8 mouse cellular contexts compared by ENCODE assay signal in the genomic region with DNA sequence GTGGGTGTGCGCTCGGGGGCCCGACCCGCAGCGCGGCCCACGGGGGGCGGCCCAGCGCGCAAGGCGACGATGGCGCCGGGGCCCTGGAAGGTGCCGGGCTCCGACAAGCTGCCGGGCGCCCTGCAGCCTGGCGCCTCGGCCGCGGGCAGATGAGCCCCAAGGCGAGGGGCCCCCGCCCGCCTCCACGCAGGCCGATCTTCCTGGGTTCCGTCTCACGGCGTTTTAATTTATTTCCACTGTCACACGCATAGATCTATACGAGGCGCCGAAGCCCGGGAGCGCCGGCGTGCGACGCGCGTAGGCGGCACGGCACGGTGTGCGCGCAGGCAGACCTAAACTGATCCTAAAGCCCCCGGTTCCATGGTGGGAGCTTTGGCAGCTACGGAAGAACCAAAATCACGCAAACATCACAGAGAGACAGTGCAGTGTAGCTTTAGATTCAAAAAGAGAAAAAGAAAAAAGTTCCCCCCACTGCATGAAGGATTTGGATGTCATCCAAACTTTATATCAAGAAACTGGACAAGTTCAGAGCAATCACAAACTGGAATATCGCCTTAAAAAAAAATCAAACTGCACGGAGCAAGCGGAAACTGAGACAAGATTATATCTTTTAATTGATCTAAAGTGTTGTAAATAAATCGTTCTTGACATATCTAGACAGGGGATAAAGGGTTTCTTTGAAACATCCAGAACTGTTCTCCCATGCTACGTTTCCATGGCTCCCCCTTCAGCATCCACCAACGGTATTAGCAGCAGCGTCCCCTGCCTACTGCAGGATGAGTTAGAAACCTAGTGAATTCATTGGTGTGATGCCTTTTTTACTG.
DNase-seq lines count a peak whose midpoint lies in the region; ATAC-seq and TF ChIP-seq lines count a peak whose summit lies in the region.

No protein-coding gene starts in this region.

- peak; percentile 24; the same call in 1 of the 2 replicates for TF ChIP-seq CTCF in embryonic fibroblast, embryonic 13.5 days (IDR thresholded peaks at IDR 0.05; ENCODE audit: borderline replicate concordance, insufficient read depth, low read length)

- H3K27me3 ChIP-seq in hindbrain, embryonic 11.5 days (ENCODE audit: control insufficient read depth, insufficient read depth, low read length) = no peaks in the 10 kb centered on the region
- no peaks in the 10 kb centered on the region for H3K27me3 ChIP-seq in stomach, embryonic 16.5 days (ENCODE audit: control insufficient read depth, insufficient read depth, low read length)

- peak overlapping the region; percentile 91 for H3K9ac ChIP-seq in hindbrain, embryonic 11.5 days (ENCODE audit: low read depth, low read length)
- H3K9ac ChIP-seq in stomach, embryonic 16.5 days (ENCODE audit: low read length) = peak overlapping the region; percentile 89

- no peaks in the 10 kb centered on the region for H3K36me3 ChIP-seq in hindbrain, embryonic 11.5 days (ENCODE audit: control insufficient read depth, insufficient read depth, low read length)
- H3K36me3 ChIP-seq in stomach, embryonic 16.5 days (ENCODE audit: control insufficient read depth, insufficient read depth, low read length) = no peaks in the 10 kb centered on the region

- peak; percentile 35; the same call in 1 of the 2 replicates for TF ChIP-seq POLR2A in embryonic fibroblast, embryonic 13.5 days (IDR thresholded peaks at IDR 0.05; ENCODE audit: low read depth, low read length)

- ATAC-seq in hindbrain, embryonic 11.5 days (ENCODE audit: low FRiP score) = peak; percentile 64
- ATAC-seq in stomach, embryonic 16.5 days (ENCODE audit: insufficient read depth, low FRiP score) = peak; percentile 51

- H3K4me2 ChIP-seq in hindbrain, embryonic 11.5 days (replicated peaks; ENCODE audit: low read depth, low read length) = peak overlapping the region; percentile 80
- H3K4me2 ChIP-seq in stomach, embryonic 16.5 days (ENCODE audit: low read depth, low read length) = peak overlapping the region; percentile 74

- peak overlapping the region; percentile 96 for H3K4me3 ChIP-seq in embryonic fibroblast, embryonic 13.5 days (ENCODE audit: insufficient read depth, low read length)
- peak overlapping the region; percentile 65 for H3K4me3 ChIP-seq in hindbrain, embryonic 11.5 days (ENCODE audit: low read depth, low read length)
- peak overlapping the region; percentile 68 for H3K4me3 ChIP-seq in stomach, embryonic 16.5 days (replicated peaks; ENCODE audit: low read length)

- H3K9me3 ChIP-seq in hindbrain, embryonic 11.5 days (ENCODE audit: control insufficient read depth, low read length) = no peaks in the 10 kb centered on the region
- no peaks in the 10 kb centered on the region for H3K9me3 ChIP-seq in stomach, embryonic 16.5 days (replicated peaks; ENCODE audit: control insufficient read depth, low read length)

- 2% methylated on average over 53 of the region's 57 CpGs for WGBS in hindbrain, embryonic 11.5 days
- under 1% methylated on average over 56 of the region's 57 CpGs for WGBS in stomach, embryonic 16.5 days

- peak; percentile 48 for DNase-seq in layer of hippocampus, adult 11-12 months (ENCODE audit: low spot score)
- no peak for DNase-seq in layer of hippocampus, adult 9-10 months (ENCODE audit: low spot score)
- peak; percentile 26 to 48 for DNase-seq in adrenal gland, postnatal 36 days
- DNase-seq in hindbrain, embryonic 11.5 days (ENCODE audit: low spot score) = peak; percentile 70
- DNase-seq in left cerebral cortex, postnatal 10 days (ENCODE audit: extremely low spot score in 1 of 2, low spot score in 2 of 2) = peak; percentile 27 to 39
- DNase-seq in mesoderm, embryonic 11.5 days (ENCODE audit: low read depth, low spot score) = peak; percentile 59

- H3K4me1 ChIP-seq in embryonic fibroblast, embryonic 13.5 days (ENCODE audit: control insufficient read depth, insufficient read depth, low read length) = no peaks in the 10 kb centered on the region; the same call in 1 of the 2 replicates
- no peaks in the 10 kb centered on the region for H3K4me1 ChIP-seq in hindbrain, embryonic 11.5 days (replicated peaks; ENCODE audit: control insufficient read depth, insufficient read depth, low read length)
- no peaks in the 10 kb centered on the region for H3K4me1 ChIP-seq in stomach, embryonic 16.5 days (ENCODE audit: control insufficient read depth, insufficient read depth, low read length)

- peak overlapping the region; percentile 80 for H3K27ac ChIP-seq in embryonic fibroblast, embryonic 13.5 days (ENCODE audit: insufficient read depth, low read length)
- H3K27ac ChIP-seq in hindbrain, embryonic 11.5 days (ENCODE audit: low read depth, low read length) = peak overlapping the region; percentile 98
- H3K27ac ChIP-seq in stomach, embryonic 16.5 days (ENCODE audit: low read length) = peak overlapping the region; percentile 97

- intact Hi-C loops in left cerebral cortex, postnatal 10 days (cut with DNase I) = loop anchor here (5.0 kb wide), 2 partner anchors 705 to 1180 kb away; no protein-coding TSS in a partner anchor
